Mouse (Mus musculus) C2C12 (cell line): ENCODE data around the gene Phactr2. TPM values are rescaled to one million over a fixed set of nuclear protein-coding genes. Genes with fewer than 3 reads are reported as not detected.

Experiments
- H3K27me3 ChIP-seq: one replicate; pipeline ENCODE4 v1.6.1; 2011; ENCODE audit not compliant: control insufficient read depth, insufficient read depth, insufficient read length
- H3K36me3 ChIP-seq: one replicate; pipeline ENCODE4 v1.6.1; 2011; ENCODE audit not compliant: control insufficient read depth, insufficient read depth
- H3K4me3 ChIP-seq: one replicate; pipeline ENCODE4 v1.5.1; 2011; ENCODE audit warnings: mild to moderate bottlenecking, control low read depth; ENCODE audit not compliant: poor library complexity, insufficient read depth, severe bottlenecking
- H3K79me2 ChIP-seq: one replicate; pipeline ENCODE4 v1.6.1; 2011; ENCODE audit not compliant: control insufficient read depth, insufficient read depth
- H3K79me3 ChIP-seq: one replicate; pipeline ENCODE4 v1.6.1; 2011; ENCODE audit warnings: low read depth, control low read depth
- H3ac ChIP-seq: one replicate; pipeline ENCODE3; 2011; ENCODE audit warnings: low read depth; ENCODE audit not compliant: control insufficient read depth, insufficient read length
- CEBPB ChIP-seq: IDR thresholded peaks from one replicate; pipeline ENCODE4 v1.6.1; 2011; ENCODE audit warnings: low read depth, mild to moderate bottlenecking, control low read depth, moderate library complexity
- CTCF ChIP-seq: IDR thresholded peaks from one replicate; pipeline ENCODE4 v1.5.1; 2011; ENCODE audit not compliant: control insufficient read depth, insufficient read depth, insufficient read length
- FOSL1 ChIP-seq: IDR thresholded peaks from one replicate; pipeline ENCODE4 v1.8.0; 2011; ENCODE audit warnings: mild to moderate bottlenecking, low read length; ENCODE audit not compliant: poor library complexity, insufficient read depth, severe bottlenecking
- MAX ChIP-seq: IDR thresholded peaks from one replicate; pipeline ENCODE4 v1.6.1; 2011; ENCODE audit warnings: mild to moderate bottlenecking, control low read depth
- MYOD1 ChIP-seq: IDR thresholded peaks from one replicate; pipeline ENCODE4 v1.6.1; 2011; ENCODE audit warnings: low read depth; ENCODE audit not compliant: control insufficient read depth, insufficient read length
- MYOG ChIP-seq: IDR thresholded peaks from one replicate; pipeline ENCODE4 v1.6.1; 2011; ENCODE audit not compliant: control insufficient read depth, insufficient read length; ENCODE audit errors: extremely low read depth
- USF1 ChIP-seq: IDR thresholded peaks from one replicate; pipeline ENCODE4 v1.6.1; 2011; ENCODE audit warnings: low read depth, mild to moderate bottlenecking, control low read depth, moderate library complexity
- polyA plus RNA-seq: library from polyadenylated mRNA; unstranded; fragments of >200 nt; fragmentation: generic; extraction: Trizol; gene quantifications from one replicate; pipeline ENCODE4 v1.2.1, GENCODE M21; 2012; ENCODE audit warnings: missing spikeins

Gene Phactr2
- polyA plus RNA-seq, 1 experiment, result not detected

DNA sequence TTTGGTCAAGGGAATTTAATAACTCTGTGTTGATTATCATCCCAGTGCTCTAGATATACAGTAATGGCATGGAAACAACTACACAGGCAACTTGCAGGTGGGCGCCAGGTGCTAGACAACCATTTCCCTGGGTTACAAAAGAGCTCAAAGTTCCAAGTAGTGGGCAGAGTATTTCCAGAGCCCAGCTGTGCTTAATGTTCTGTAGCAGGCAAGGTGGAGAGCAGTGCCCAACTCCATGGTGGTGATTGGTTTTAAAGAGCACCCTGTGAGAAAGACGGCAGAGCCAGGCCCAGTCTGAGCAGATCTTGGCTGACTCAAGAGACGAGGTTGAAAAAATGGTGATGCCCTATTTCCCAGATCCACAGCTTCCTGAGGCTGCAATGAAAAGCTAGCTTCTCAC lies 78.5 kb downstream of the Phactr2 start:
- Histone ChIP-seq H3K27me3 (no peaks in the 10 kb centered on the region), H3K79me3 (no peaks in the 10 kb centered on the region), H3K4me3 (no peak overlapping the region), H3ac (no peak overlapping the region), H3K36me3 (no peaks in the 10 kb centered on the region), H3K79me2 (no peaks in the 10 kb centered on the region)
- TF ChIP-seq MAX (no peak), CTCF (no peak), CEBPB (no peak), MYOD1 (no peak), MYOG (no peak), USF1 (no peak), FOSL1 (no peak)

DNA sequence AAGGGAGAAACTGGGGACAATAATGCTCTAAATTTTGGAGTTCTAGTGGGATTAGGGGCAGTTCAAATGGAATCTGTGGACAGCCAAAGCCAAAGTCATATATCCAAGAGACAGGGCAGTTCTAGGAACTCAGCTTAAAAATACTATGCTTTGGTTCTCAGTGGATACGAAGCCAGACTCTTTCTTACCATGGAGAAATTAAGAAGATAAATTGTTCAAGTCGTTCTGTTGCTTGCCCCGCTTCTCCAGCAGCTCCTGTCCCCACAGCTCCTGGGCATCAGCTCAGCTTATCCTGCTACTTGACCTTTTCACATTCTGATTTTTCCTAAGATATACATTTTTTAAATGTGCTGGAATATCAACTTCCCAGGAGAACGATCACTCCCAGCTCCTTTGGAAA lies 80.2 kb downstream of the Phactr2 start:
- TF ChIP-seq CEBPB, result no peak
- no peak for TF ChIP-seq MYOD1
- no peak for TF ChIP-seq FOSL1
- no peak for TF ChIP-seq CTCF
- TF ChIP-seq USF1, result no peak
- TF ChIP-seq MAX, result no peak
- no peak for TF ChIP-seq MYOG
- H3K36me3 ChIP-seq, result no peaks in the 10 kb centered on the region

GRCm38 (mm10) chr10:13388116-13388922 lies 85.9 kb downstream of the Phactr2 start:
- Histone ChIP-seq H3ac (no peak overlapping the region), H3K4me3 (no peak overlapping the region)
- TF ChIP-seq FOSL1, result no peak
- no peak for TF ChIP-seq MYOG
- TF ChIP-seq MAX, result no peak
- no peak for TF ChIP-seq CTCF
- no peak for TF ChIP-seq CEBPB
- no peak for TF ChIP-seq MYOD1
- no peak for TF ChIP-seq USF1

More for the DNA sequence above, 80.2 kb downstream of the Phactr2 start:
- H3K4me3 ChIP-seq, result no peak overlapping the region
- H3K79me3 ChIP-seq, result no peaks in the 10 kb centered on the region
- H3K27me3 ChIP-seq, result no peaks in the 10 kb centered on the region
- H3ac ChIP-seq, result no peak overlapping the region
- H3K79me2 ChIP-seq, result no peaks in the 10 kb centered on the region

DNA sequence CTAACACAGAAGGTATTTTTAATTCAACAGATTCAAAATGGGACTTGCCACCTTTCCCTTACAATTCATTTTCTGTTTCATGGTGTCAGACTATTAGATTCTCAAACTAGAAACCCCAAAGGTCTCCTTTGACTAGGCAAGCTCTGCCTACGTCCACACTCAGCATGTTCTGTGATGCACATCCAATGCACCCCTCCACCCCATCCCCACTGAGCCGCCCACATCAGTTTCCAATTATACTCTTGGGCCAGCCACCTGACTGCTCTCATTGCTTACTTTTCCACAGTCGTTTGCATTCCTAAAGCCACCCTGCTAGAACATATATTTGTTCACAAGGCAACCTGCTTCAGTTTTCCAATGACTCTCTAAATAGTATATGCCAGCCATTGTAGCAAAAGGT lies 89.3 kb downstream of the Phactr2 start:
- Histone ChIP-seq H3K36me3 (no peaks in the 10 kb centered on the region), H3K4me3 (no peak overlapping the region), H3K79me2 (no peaks in the 10 kb centered on the region), H3K27me3 (peaks cover 5% of the 10 kb centered on the region), H3K79me3 (no peaks in the 10 kb centered on the region), H3ac (no peak overlapping the region)
- TF ChIP-seq CTCF (no peak), MYOD1 (no peak), MAX (no peak), USF1 (no peak), FOSL1 (no peak), MYOG (no peak), CEBPB (no peak)

More at GRCm38 (mm10) chr10:13388116-13388922, 85.9 kb downstream of the Phactr2 start:
- Histone ChIP-seq H3K79me3 (no peaks in the 10 kb centered on the region), H3K79me2 (no peaks in the 10 kb centered on the region), H3K36me3 (no peaks in the 10 kb centered on the region), H3K27me3 (peaks cover 5% of the 10 kb centered on the region)

GRCm38 (mm10) chr10:13377895-13378294 lies 96.3 kb downstream of the Phactr2 start:
- TF ChIP-seq FOSL1 (no peak), MYOG (no peak), USF1 (no peak)
- Histone ChIP-seq H3ac (no peak overlapping the region), H3K79me2 (no peaks in the 10 kb centered on the region), H3K4me3 (no peak overlapping the region), H3K79me3 (no peaks in the 10 kb centered on the region), H3K27me3 (no peaks in the 10 kb centered on the region), H3K36me3 (no peaks in the 10 kb centered on the region)
